Mouse (Mus musculus) midbrain, postnatal 0 days (tissue): ENCODE data around the gene Ibtk. TPM values are rescaled to one million over a fixed set of nuclear protein-coding genes. Genes with fewer than 3 reads are reported as not detected.

ENCODE experiments used
- ATAC-seq: fragments of 200-750 bp; cut with Nextera tagmentation; 2 replicates; pipeline ENCODE4 v1.8.0; 2017; ENCODE audit warnings: moderate number of reproducible peaks, mild to moderate bottlenecking, moderate TSS enrichment, moderate library complexity; ENCODE audit not compliant: low FRiP score
- DNase-seq: peaks from one replicate; pipeline ENCODE4 v3.0.0-alpha.2; 2015; ENCODE audit warnings: low spot score
- H3K27ac ChIP-seq: fragments of 300-500 bp; sonication (generic); 2 replicates; pipeline ENCODE4 v1.5.1; 2014; ENCODE audit warnings: low read depth, mild to moderate bottlenecking, low read length, mixed read lengths
- H3K27me3 ChIP-seq: fragments of 300-500 bp; sonication (generic); 2 replicates; pipeline ENCODE4 v1.6.1; 2014; ENCODE audit warnings: low read length, control low read depth, mixed read lengths; ENCODE audit not compliant: insufficient read depth
- H3K36me3 ChIP-seq: fragments of 300-500 bp; sonication (generic); 2 replicates; pipeline ENCODE4 v1.6.1; 2014; ENCODE audit warnings: low read length, control low read depth, mixed read lengths; ENCODE audit not compliant: insufficient read depth
- H3K4me1 ChIP-seq: fragments of 300-500 bp; sonication (generic); 2 replicates; pipeline ENCODE4 v1.6.1; 2014; ENCODE audit warnings: mild to moderate bottlenecking, control low read depth, antibody characterized with exemption, low read length, mixed read lengths; ENCODE audit not compliant: insufficient read depth
- H3K4me2 ChIP-seq: fragments of 300-500 bp; sonication (generic); 2 replicates; pipeline ENCODE4 v1.6.1; 2014; ENCODE audit warnings: low read depth, mild to moderate bottlenecking, low read length, mixed read lengths; ENCODE audit not compliant: poor library complexity, severe bottlenecking
- H3K4me3 ChIP-seq: fragments of 300-500 bp; sonication (generic); 2 replicates; pipeline ENCODE4 v1.5.1; 2014; ENCODE audit warnings: low read depth, mild to moderate bottlenecking, low read length, moderate library complexity
- H3K9ac ChIP-seq: fragments of 300-500 bp; sonication (generic); replicated peaks from 2 replicates; pipeline ENCODE4 v1.6.1; 2014; ENCODE audit warnings: mild to moderate bottlenecking, low read length, moderate library complexity, mixed read lengths; ENCODE audit not compliant: poor library complexity, severe bottlenecking
- H3K9me3 ChIP-seq: fragments of 300-500 bp; sonication (generic); 2 replicates; pipeline ENCODE4 v1.6.1; 2016; ENCODE audit warnings: low read length, control low read depth
- CTCF ChIP-seq: IDR thresholded peaks from 2 replicates; pipeline ENCODE4 v1.5.1; 2016; ENCODE audit warnings: antibody characterized with exemption, mild to moderate bottlenecking
- WGBS: fragments of 180-500 bp; shearing (Covaris S2); extraction: QIAGEN DNeasy Blood & Tissue Kit; methylation state at CpG from one replicate; pipeline ENCODE4 v1.1.7; 2014; 5-methylcytosine and 5-hydroxymethylcytosine counted together
- polyA plus RNA-seq: library from polyadenylated mRNA; unstranded; fragments of >200 nt; fragmentation: Nextera tagmentation; extraction: Ambion mirVana; gene quantifications from 2 replicates; pipeline ENCODE4 v1.2.1, GENCODE M21; 2015
- total RNA-seq: library from RNA; depleted of rRNA; stranded (reverse); fragments of >200 nt; gene quantifications from 2 replicates; pipeline ENCODE4 v1.2.3, GENCODE M21; 2014

Ibtk gene
- total and polyA plus RNA-seq, 2 experiments from 2014 or later, result 17.1 to 21.3 TPM

DNA sequence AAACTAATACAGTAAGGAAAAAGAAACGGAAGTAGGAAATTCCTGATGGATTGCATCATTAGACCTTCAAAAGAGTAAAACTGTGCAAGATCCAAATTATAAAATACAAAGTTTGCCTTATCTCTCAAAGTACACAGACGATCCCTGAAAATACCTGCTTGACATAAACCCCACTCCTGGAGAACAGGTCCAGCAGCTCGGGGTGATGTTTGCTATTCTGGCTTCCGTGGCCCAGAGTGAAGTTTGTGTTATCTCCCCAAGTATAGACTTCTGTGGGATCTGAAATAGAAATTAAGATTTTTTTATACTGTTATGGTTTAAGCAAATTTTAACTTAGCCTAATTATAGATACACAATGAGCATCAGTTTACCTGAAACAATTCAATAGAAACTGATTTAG is 14.3 kb downstream of the Ibtk start:
- no peak overlapping the region for H3K4me2 ChIP-seq
- no peak overlapping the region for H3K4me3 ChIP-seq
- H3K4me1 ChIP-seq, result no peaks in the 10 kb centered on the region
- H3K27me3 ChIP-seq, result no peaks in the 10 kb centered on the region
- WGBS, result 96% methylated on average over 4 of the region's 4 CpGs
- ATAC-seq (no peak), DNase-seq (no peak)
- no peak for TF ChIP-seq CTCF
- H3K9ac ChIP-seq, result no peak overlapping the region
- no peak overlapping the region for H3K27ac ChIP-seq
- peaks cover 27% of the 10 kb centered on the region for H3K36me3 ChIP-seq
- H3K9me3 ChIP-seq, result no peaks in the 10 kb centered on the region

DNA sequence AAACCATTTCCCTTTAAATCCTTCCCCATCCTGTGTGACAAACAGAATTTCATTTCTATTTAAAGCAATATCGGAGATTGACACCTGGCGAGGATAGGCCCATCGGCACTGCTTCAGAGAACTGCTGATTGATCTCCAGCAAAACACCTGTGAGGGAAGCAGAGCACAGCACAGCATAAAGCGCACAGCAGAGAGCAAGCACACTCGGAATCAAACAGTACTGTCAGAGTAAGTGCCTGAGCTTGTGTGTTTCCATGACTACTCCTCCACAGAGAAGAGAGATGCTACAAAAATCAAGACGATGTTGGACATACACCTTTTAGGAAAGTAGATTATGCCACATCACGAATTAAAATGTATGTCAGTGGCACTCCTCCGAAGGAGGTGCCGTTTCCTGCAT is 25.1 kb downstream of the Ibtk start:
- no peak overlapping the region for H3K9ac ChIP-seq
- no peaks in the 10 kb centered on the region for H3K4me1 ChIP-seq
- no peak for TF ChIP-seq CTCF
- 79% methylated on average over 9 of the region's 9 CpGs for whole genome bisulfite sequencing
- H3K27ac ChIP-seq, result no peak overlapping the region
- peaks cover 52% of the 10 kb centered on the region for H3K36me3 ChIP-seq
- H3K27me3 ChIP-seq, result no peaks in the 10 kb centered on the region
- H3K4me2 ChIP-seq, result no peak overlapping the region
- no peak for ATAC-seq
- no peaks in the 10 kb centered on the region for H3K9me3 ChIP-seq
- DNase-seq, result no peak
- H3K4me3 ChIP-seq, result no peak overlapping the region

DNA sequence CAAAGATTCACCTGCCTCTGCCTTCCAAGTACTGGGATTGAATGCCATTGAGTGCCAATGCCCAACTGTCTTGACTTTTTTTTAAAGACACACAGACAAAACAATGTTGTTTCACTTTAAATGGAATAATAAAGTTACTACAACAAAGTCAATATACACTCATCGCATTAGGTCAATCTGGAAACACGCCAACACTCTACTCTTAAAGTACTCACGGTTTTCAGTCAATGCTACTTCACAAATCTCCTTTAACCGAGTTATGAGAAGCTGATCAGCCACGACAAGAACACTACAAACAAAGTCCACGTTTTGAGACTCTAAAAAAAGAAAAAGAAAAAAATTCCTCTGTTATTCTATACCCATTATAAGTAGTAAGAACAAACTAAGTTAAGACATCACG is 31.8 kb downstream of the Ibtk start:
- H3K4me2 ChIP-seq, result no peak overlapping the region
- peaks cover 56% of the 10 kb centered on the region for H3K36me3 ChIP-seq
- ATAC-seq (no peak), DNase-seq (no peak)
- H3K4me1 ChIP-seq, result no peaks in the 10 kb centered on the region
- no peaks in the 10 kb centered on the region for H3K27me3 ChIP-seq
- TF ChIP-seq CTCF, result no peak
- 88% methylated on average over 7 of the region's 7 CpGs for WGBS
- H3K9me3 ChIP-seq, result no peaks in the 10 kb centered on the region
- H3K27ac ChIP-seq, result no peak overlapping the region
- no peak overlapping the region for H3K9ac ChIP-seq
- no peak overlapping the region for H3K4me3 ChIP-seq

DNA sequence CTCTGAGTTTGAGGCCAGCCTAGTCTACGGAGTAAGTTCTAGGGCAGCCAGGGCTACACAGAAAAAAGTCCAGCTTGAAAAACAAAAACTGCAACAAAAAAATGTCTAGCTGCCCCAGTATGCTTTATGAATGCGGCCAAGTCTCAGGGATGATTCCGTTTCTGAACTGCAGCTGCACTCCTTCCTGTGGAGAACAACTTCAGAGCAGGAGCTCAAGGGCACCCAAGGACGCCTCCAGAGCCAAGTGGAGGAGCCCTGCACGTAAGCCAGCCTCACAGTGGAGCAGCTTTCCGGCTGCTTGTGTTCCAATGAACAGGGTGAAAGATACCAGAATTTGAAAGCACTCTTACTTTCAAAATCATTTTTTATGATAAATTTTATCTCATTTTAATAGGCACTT is 41.8 kb downstream of the Ibtk start:
- no peak overlapping the region for H3K4me3 ChIP-seq
- no peak for DNase-seq
- no peaks in the 10 kb centered on the region for H3K4me1 ChIP-seq
- 86% methylated on average over 6 of the region's 6 CpGs for WGBS
- ATAC-seq, result no peak
- H3K36me3 ChIP-seq, result peaks cover 52% of the 10 kb centered on the region
- no peak overlapping the region for H3K9ac ChIP-seq
- H3K27me3 ChIP-seq, result no peaks in the 10 kb centered on the region
- no peaks in the 10 kb centered on the region for H3K9me3 ChIP-seq
- no peak overlapping the region for H3K27ac ChIP-seq
- TF ChIP-seq CTCF, result no peak
- no peak overlapping the region for H3K4me2 ChIP-seq

DNA sequence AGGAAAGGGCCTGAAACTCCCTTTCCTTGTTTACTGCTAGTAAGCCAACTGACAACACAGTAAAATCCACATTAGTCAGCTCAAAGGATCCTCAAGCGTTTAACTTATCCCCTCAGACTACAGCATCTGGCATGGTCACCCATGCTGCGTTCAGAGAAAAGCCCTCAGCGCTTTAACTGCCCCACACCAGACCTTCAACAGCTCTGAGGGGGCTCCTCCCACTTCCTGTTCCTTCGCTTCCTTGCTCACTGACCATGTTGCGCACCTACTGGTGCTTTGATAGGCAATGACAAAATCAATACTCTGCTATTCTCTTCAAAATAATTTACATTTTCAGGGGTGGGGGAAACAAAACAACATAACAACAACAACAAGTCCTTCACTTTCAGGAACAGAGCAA is 47.2 kb downstream of the Ibtk start:
- no peak overlapping the region for H3K27ac ChIP-seq
- H3K27me3 ChIP-seq, result no peaks in the 10 kb centered on the region
- H3K36me3 ChIP-seq, result peaks cover 37% of the 10 kb centered on the region
- no peak overlapping the region for H3K4me3 ChIP-seq
- no peaks in the 10 kb centered on the region for H3K9me3 ChIP-seq
- no peak for TF ChIP-seq CTCF
- 94% methylated on average over 5 of the region's 5 CpGs for WGBS
- H3K9ac ChIP-seq, result no peak overlapping the region
- no peak overlapping the region for H3K4me2 ChIP-seq
- DNase-seq, result no peak
- ATAC-seq, result no peak
- no peaks in the 10 kb centered on the region for H3K4me1 ChIP-seq

DNA sequence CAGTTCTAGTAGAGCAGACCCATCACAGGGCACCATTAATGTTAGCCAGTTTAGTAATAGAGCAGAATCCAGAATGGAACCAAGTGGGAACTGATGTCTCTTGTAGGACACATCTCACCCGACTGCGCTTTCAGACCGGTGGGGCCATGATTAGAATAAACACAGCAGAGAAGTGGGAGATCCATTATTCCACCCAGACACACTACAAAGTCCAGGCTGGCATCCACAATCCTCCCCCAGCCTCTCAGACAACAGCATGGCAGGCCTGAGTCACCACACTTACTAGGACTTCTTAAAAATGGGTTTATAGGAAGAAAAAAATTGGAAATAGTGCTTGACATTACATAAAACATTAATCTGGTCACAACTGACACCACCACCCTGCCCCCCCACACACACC is 53.5 kb downstream of the Ibtk start:
- Histone ChIP-seq H3K27me3 (no peaks in the 10 kb centered on the region), H3K27ac (no peak overlapping the region), H3K4me3 (no peak overlapping the region), H3K9me3 (no peaks in the 10 kb centered on the region), H3K36me3 (no peaks in the 10 kb centered on the region), H3K4me1 (no peaks in the 10 kb centered on the region), H3K9ac (no peak overlapping the region), H3K4me2 (no peak overlapping the region)
- no peak for ATAC-seq
- no peak for DNase-seq
- WGBS, result 97% methylated on average over 3 of the region's 3 CpGs
- TF ChIP-seq CTCF, result no peak
